Mouse (Mus musculus) heart, embryonic 13.5 days (tissue): ENCODE data around the gene Fgfr2. TPM values are rescaled to one million over a fixed set of nuclear protein-coding genes. Genes with fewer than 3 reads are reported as not detected.
A peak's percentile ranks its signal among the peaks of the same experiment; 100 is the strongest.
"Not testable (repeated sequence)": the region's sequence is repeated elsewhere in the genome, so short reads cannot be mapped to it uniquely, and the experiment has no call there.

Source experiments
- ATAC-seq: fragments of 200-750 bp; cut with Nextera tagmentation; 2 replicates; pipeline ENCODE4 v1.8.0; 2017; ENCODE audit warnings: moderate TSS enrichment; ENCODE audit not compliant: insufficient number of reproducible peaks, low FRiP score, low TSS enrichment; ENCODE audit errors: extremely low read depth
- H3K27ac ChIP-seq: fragments of 300-500 bp; sonication (generic); replicated peaks from 2 replicates; pipeline ENCODE4 v1.5.1; 2015; ENCODE audit warnings: moderate library complexity, mild to moderate bottlenecking, inconsistent platforms
- H3K27me3 ChIP-seq: fragments of 300-500 bp; sonication (generic); replicated peaks from 2 replicates; pipeline ENCODE4 v1.6.1; 2015; ENCODE audit warnings: mild to moderate bottlenecking, inconsistent platforms
- H3K36me3 ChIP-seq: fragments of 300-500 bp; sonication (generic); 2 replicates; pipeline ENCODE4 v1.6.1; 2015; ENCODE audit warnings: mild to moderate bottlenecking, inconsistent platforms
- H3K4me1 ChIP-seq: fragments of 300-500 bp; sonication (generic); 2 replicates; pipeline ENCODE4 v1.6.1; 2015; ENCODE audit warnings: inconsistent platforms
- H3K4me2 ChIP-seq: fragments of 300-500 bp; sonication (generic); 2 replicates; pipeline ENCODE4 v1.6.1; 2015; ENCODE audit warnings: inconsistent platforms, mild to moderate bottlenecking, moderate library complexity
- H3K4me3 ChIP-seq: fragments of 300-500 bp; sonication (generic); 2 replicates; pipeline ENCODE4 v1.5.1; 2015; ENCODE audit warnings: moderate library complexity, mild to moderate bottlenecking, inconsistent platforms
- H3K9ac ChIP-seq: fragments of 300-500 bp; sonication (generic); 2 replicates; pipeline ENCODE4 v1.6.1; 2015; ENCODE audit warnings: inconsistent platforms, mild to moderate bottlenecking, moderate library complexity
- H3K9me3 ChIP-seq: fragments of 300-500 bp; sonication (generic); 2 replicates; pipeline ENCODE4 v1.6.1; 2016; ENCODE audit warnings: inconsistent platforms
- WGBS: fragments of 180-500 bp; shearing (Covaris S2); methylation state at CpG from one replicate; pipeline ENCODE4 v1.1.7; 2015; ENCODE audit warnings: mixed read lengths; 5-methylcytosine and 5-hydroxymethylcytosine counted together
- polyA plus RNA-seq: library from polyadenylated mRNA; unstranded; fragments of >200 nt; fragmentation: Nextera tagmentation; extraction: Ambion mirVana; gene quantifications from 2 replicates; pipeline ENCODE4 v1.2.1, GENCODE M21; 2015

The Fgfr2 gene
- polyA plus RNA-seq, 1 experiment from 2014 or later: 22.5 TPM

GRCm38 (mm10) chr7:130537068-130537467 lies 2586.1 kb downstream of the Fgfr2 start:
- H3K27ac ChIP-seq: no peak overlapping the region
- WGBS: 83% methylated on average over 4 of the region's 4 CpGs
- H3K27me3 ChIP-seq: no peaks in the 10 kb centered on the region
- peaks cover 18% of the 10 kb centered on the region for H3K4me1 ChIP-seq
- ATAC-seq: no peak
- no peak overlapping the region for H3K4me3 ChIP-seq
- H3K4me2 ChIP-seq: no peak overlapping the region
- peaks cover 95% of the 10 kb centered on the region for H3K36me3 ChIP-seq
- no peaks in the 10 kb centered on the region for H3K9me3 ChIP-seq
- H3K9ac ChIP-seq: no peak overlapping the region

GRCm38 (mm10) chr7:130535174-130535573 lies 2588.0 kb downstream of the Fgfr2 start:
- H3K4me2 ChIP-seq: no peak overlapping the region
- peaks cover 95% of the 10 kb centered on the region for H3K36me3 ChIP-seq
- H3K27me3 ChIP-seq: no peaks in the 10 kb centered on the region
- WGBS: 87% methylated on average over 4 of the region's 4 CpGs
- H3K4me1 ChIP-seq: peaks cover 16% of the 10 kb centered on the region
- no peak overlapping the region for H3K27ac ChIP-seq
- no peak for ATAC-seq
- no peak overlapping the region for H3K9ac ChIP-seq
- H3K9me3 ChIP-seq: no peaks in the 10 kb centered on the region
- no peak overlapping the region for H3K4me3 ChIP-seq

DNA sequence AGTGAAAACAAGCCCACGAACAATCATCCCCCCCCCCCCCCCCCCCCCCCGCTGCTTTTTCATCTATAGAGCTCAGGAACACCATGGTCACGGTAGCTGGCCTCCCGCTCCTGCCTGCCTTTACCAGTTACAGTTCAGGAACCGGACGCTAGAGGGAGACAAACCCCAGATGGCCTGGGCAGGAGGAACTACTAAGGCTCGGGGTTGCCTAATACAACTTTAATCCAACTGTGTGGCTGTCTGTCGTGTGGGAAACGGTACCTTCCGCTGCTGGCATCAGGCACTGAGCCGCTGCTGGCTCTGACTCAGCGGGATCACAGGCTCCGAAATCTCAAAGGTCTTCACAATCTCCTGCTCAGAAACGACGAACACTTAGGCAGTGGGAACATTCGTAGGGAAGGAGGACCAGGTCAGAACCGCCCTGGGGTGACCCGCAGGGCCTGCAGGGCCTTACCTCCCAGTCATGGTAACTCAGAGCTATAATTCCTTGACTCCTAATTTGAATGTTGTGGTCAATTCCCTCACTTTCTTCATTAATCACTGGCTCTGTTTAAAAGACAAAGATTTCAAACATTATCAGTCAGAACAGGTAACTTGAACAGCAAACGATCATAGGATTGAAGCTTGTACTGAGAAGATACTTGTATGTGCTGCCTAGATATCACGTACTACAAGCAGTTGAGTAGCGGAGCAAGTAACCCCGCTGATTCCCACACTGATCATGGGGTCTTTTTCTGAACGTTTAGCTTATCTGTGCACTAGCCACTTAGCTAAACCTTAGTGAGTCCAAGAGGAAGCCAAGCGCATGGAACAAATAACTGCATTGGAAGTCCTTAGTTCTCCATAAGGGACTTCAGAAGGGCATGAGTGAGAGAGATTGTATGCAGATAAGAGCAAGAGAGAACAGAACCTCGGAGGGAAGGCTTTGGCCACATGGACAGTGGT lies 2589.6 kb downstream of the Fgfr2 start:
- Histone ChIP-seq H3K27me3 (no peaks in the 10 kb centered on the region), H3K4me2 (no peak overlapping the region), H3K4me3 (no peak overlapping the region), H3K9ac (peak overlapping the region; percentile 52; the same call in 1 of the 2 replicates), H3K4me1 (peaks cover 10% of the 10 kb centered on the region; the same call in 1 of the 2 replicates), H3K36me3 (peaks cover 93% of the 10 kb centered on the region), H3K9me3 (no peaks in the 10 kb centered on the region), H3K27ac (0 out of 2 replicates have a peak overlapping the region, but pooled peaks have one; percentile 24)
- 41% methylated on average over 24 of the region's 25 CpGs for WGBS
- ATAC-seq: peak; percentile 68; the same call in 1 of the 2 replicates

DNA sequence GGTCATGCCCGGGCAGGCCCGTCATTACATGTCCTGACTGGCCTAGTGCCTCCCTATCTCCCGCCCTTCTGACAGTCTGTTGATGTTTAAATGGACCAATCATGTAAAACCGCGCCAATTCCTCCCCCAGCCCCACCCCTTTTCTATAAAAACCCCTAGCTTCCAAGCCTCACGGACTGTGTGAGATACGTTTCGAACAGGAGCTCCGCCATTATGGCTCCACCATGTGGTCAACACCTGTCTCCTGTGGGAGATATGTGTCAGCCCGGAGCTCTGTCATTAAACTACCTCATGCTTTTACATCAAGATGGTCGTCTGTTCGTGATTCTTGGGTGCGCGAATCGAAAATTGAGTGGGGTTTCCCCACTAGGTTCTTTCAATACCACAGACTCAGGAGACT lies 2592.0 kb downstream of the Fgfr2 start:
- WGBS: 92% methylated on average over 14 of the region's 15 CpGs
- not testable (repeated sequence) for H3K4me3 ChIP-seq, H3K27me3 ChIP-seq, ATAC-seq, H3K9ac ChIP-seq, H3K4me2 ChIP-seq, H3K27ac ChIP-seq, H3K9me3 ChIP-seq
- H3K36me3 ChIP-seq: peaks cover 68% of the 10 kb centered on the region
- H3K4me1 ChIP-seq: peaks cover 12% of the 10 kb centered on the region

GRCm38 (mm10) chr7:130527306-130527705 lies 2595.8 kb downstream of the Fgfr2 start:
- no peak for ATAC-seq
- peaks cover 8% of the 10 kb centered on the region for H3K4me1 ChIP-seq
- H3K4me3 ChIP-seq: no peak overlapping the region
- 59% methylated on average over 9 of the region's 9 CpGs for WGBS
- no peaks in the 10 kb centered on the region for H3K9me3 ChIP-seq
- peaks cover 32% of the 10 kb centered on the region for H3K36me3 ChIP-seq
- no peak overlapping the region for H3K4me2 ChIP-seq
- no peak overlapping the region; the same call in 1 of the 2 replicates for H3K9ac ChIP-seq
- H3K27me3 ChIP-seq: no peaks in the 10 kb centered on the region
- peak overlapping the region; percentile 37; the same call in 1 of the 2 replicates for H3K27ac ChIP-seq

DNA sequence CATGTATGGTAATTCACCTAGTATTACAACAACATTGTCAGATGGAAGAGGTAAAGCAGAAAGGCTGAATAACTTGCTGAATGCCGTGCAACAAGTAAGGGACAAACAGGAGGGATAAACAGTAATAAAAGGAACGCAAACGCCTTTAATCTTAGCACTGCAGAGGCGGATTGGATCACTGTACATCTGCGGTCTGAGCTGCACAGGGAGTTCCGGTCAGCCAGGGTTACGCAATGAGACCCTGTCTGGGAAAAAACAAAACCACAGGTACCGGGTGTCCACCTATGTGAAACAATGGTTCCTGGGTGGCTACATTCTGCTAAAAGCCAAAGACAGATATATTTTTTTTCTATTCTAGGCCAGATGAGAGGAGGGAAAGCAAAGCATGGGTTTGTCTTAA lies 2599.7 kb downstream of the Fgfr2 start:
- H3K9me3 ChIP-seq: no peaks in the 10 kb centered on the region
- 90% methylated on average over 8 of the region's 8 CpGs for WGBS
- no peak for ATAC-seq

GRCm38 (mm10) chr7:130520812-130521422 lies 2602.2 kb downstream of the Fgfr2 start:
- Histone ChIP-seq H3K4me2 (peak overlapping the region; percentile 80), H3K27me3 (no peaks in the 10 kb centered on the region), H3K36me3 (no peaks in the 10 kb centered on the region), H3K9me3 (no peaks in the 10 kb centered on the region), H3K27ac (peak overlapping the region; percentile 98), H3K9ac (0 out of 2 replicates have a peak overlapping the region, but pooled peaks have one; percentile 98), H3K4me1 (peaks cover 29% of the 10 kb centered on the region), H3K4me3 (no peak overlapping the region)
- ATAC-seq: no peak
- 70% methylated on average over 14 of the region's 14 CpGs for WGBS

More for the DNA sequence above, 2599.7 kb downstream of the Fgfr2 start:
- no peaks in the 10 kb centered on the region for H3K36me3 ChIP-seq
- no peak overlapping the region for H3K4me3 ChIP-seq
- peaks cover 20% of the 10 kb centered on the region for H3K4me1 ChIP-seq
- H3K4me2 ChIP-seq: no peak overlapping the region
- no peak overlapping the region for H3K9ac ChIP-seq
- no peak overlapping the region for H3K27ac ChIP-seq
- H3K27me3 ChIP-seq: no peaks in the 10 kb centered on the region

DNA sequence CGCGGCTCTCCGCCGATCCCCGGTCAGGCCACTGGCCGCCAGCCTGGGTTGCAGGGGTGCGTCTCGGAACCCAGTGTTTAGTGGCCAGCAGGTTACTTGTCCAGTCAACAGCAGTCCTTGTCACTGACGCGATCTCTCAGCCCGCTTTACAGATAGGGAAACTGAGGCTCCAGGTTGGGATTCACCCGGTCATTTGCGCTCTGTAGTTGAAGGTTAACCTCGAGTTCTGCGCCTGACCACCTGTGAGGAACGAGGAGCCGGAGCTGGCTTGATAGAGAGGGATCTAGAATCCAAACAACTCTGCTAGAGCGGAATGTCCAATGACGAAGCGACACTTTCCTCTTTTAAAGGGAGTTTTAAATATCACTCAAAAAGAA lies 2603.1 kb downstream of the Fgfr2 start, which contains the start of gene Ate1:
TSS of gene Ate1 (minus strand) at position 321 of the 377 bp plus-strand sequence.
- Histone ChIP-seq H3K4me2 (peak within 1 kb of the TSS; percentile 80), H3K27me3 (no peaks in the 10 kb centered on the region), H3K4me3 (peak within 1 kb of the TSS; percentile 94), H3K9ac (peak within 1 kb of the TSS; percentile 98), H3K36me3 (peaks cover 5% of the 10 kb centered on the region), H3K9me3 (no peaks in the 10 kb centered on the region), H3K4me1 (peaks cover 29% of the 10 kb centered on the region), H3K27ac (peak within 1 kb of the TSS; percentile 98)
- 18% methylated on average over 20 of the region's 20 CpGs for WGBS
- no peak for ATAC-seq

DNA sequence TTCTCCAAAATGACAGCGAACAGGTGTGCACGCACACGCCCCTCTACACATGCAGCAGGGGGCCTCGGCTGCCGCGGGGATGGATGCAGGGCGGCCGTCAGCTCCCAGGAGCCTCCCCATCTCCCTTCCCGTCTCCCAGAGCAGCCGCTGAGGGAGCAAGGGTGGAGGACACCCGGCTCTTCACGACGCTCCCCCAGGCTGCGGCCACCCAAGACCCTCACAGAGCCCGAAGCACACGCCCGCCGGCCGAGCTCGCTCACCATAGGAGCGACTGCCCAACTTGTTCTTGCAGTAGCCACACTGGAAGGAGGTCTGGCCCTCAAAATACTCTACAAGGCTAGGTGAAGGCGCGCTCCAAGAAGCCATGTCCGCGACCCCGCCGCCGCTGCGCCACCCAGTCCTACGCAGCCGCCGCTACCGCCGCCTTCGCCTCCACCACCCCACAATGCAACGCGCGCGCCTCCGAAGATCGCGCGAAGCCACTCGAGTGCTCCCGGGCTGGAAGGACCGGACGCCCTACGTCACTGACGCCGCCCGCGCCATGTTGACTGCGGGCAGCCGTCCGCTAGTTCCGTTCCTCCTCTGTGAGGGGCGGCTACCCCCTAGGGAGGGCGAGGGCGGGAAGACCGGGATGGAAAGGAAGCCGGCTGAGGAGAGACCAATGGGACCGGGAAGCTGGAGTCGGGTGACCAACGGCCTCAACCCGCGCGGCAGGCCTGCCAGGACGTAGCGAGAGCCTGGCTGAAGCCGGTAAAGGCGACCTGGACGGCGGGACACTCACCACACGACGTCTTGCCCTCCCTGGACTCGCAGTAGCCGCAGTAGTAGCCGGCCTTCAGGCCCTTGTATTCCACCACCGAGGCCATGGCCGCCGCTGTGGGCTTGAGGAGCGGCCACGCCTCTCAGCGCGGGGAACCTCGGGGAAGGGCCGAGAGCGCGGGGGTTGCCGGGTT lies 2603.8 kb downstream of the Fgfr2 start:
- H3K9me3 ChIP-seq: no peaks in the 10 kb centered on the region
- no peaks in the 10 kb centered on the region for H3K27me3 ChIP-seq
- H3K27ac ChIP-seq: peak overlapping the region; percentile 98
- 1% methylated on average over 88 of the region's 90 CpGs for WGBS
- H3K9ac ChIP-seq: peak overlapping the region; percentile 98
- peak overlapping the region; percentile 80 for H3K4me2 ChIP-seq
- ATAC-seq: peak; percentile 94
- H3K4me1 ChIP-seq: peaks cover 29% of the 10 kb centered on the region
- H3K4me3 ChIP-seq: peak overlapping the region; percentile 94
- peaks cover 11% of the 10 kb centered on the region for H3K36me3 ChIP-seq

DNA sequence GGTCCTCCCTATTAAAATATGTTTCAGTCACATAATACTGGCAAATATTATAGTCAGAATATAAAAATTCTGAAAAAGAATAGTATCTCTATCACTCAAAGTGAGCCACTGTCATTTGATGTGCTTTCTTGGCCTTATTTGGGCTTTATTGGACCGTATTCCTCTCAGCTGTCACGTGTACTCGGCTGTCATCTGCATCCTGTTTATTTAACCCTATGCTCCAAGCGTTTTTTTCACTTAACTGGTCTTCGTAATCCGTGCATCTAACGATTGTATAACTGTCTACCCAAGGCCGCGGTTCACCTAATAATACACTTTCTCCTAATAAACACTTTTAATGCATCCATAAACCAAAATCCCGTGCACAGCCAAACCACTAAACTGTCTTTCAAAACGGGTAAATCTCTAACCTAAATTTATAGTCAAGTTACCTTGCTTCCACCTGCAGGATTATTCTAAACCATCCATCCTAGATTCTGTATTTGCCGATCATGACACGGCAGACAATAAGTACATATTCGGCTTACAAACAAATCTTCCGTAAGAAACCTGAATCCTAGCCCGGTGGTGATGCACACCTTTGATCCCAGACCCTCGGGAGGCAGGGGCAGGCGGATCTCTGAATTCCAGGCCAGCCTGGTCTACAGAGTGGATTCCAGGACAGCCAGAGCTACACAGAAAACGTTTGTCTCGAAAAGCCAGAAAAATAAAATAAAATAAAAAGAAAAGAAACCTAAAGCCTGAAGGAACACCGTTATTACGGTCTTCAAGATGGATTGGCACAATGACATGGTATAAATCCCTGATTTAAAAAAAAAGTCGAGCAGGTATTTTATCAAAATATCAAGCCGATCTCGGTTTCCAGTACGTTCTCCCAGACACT lies 2604.7 kb downstream of the Fgfr2 start:
- peak overlapping the region; percentile 98 for H3K27ac ChIP-seq
- WGBS: 39% methylated on average over 26 of the region's 26 CpGs
- peak overlapping the region; percentile 98 for H3K9ac ChIP-seq
- H3K4me1 ChIP-seq: peaks cover 29% of the 10 kb centered on the region
- peak overlapping the region; percentile 94 for H3K4me3 ChIP-seq
- H3K9me3 ChIP-seq: no peaks in the 10 kb centered on the region
- H3K4me2 ChIP-seq: peak overlapping the region; percentile 80
- H3K36me3 ChIP-seq: peaks cover 19% of the 10 kb centered on the region
- ATAC-seq: no peak
- H3K27me3 ChIP-seq: no peaks in the 10 kb centered on the region
